In the genomic region with DNA sequence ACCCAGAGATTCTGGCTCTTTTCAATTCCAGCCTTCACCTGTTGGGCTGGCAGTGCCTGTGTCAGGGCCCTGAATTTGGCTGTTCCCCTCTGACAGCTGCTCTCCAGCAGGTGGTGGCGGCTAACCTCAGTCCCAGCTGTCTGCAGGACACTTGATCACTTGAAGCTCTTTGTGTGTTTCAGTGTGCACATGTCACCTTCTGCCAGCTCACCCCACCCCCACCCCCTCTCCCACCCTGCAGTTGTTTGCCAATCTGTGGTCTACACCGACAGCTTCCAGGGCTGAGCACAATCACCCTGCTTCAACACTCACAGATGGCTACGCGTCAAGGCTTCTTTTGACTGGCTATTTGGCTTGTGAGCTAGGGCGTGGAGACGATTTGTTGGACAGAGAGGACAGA, we compare ENCODE assay signal across 9 mouse cellular contexts.
DNase-seq lines count a peak whose midpoint lies in the region; ATAC-seq and TF ChIP-seq lines count a peak whose summit lies in the region.
"Had no signal": no experiment of that assay in that cellular context is flagged by ENCODE, and none has a peak within 500 bp of the region (broad histone marks: within the 10 kb centered on the region; RNA-seq: fewer than 3 reads in every experiment).

No protein-coding gene starts in this region.

- H3K9me3 ChIP-seq in CH12.LX (replicated peaks; ENCODE audit: low read length) = no peaks in the 10 kb centered on the region
- no peaks in the 10 kb centered on the region for H3K9me3 ChIP-seq in forebrain, embryonic 15.5 days
- no peaks in the 10 kb centered on the region for H3K9me3 ChIP-seq in midbrain, embryonic 10.5 days (replicated peaks)
- H3K9me3 ChIP-seq: limb, embryonic 12.5 days had no signal

- peak; percentile 39 for DNase-seq in CH12.LX (ENCODE audit: extremely low read depth)
- peak; percentile 67 for DNase-seq in midbrain, embryonic 10.5 days (ENCODE audit: low spot score)
- peak; percentile 52 for DNase-seq in thymus, postnatal 25 days
- DNase-seq in kidney, postnatal 14 days = no peak
- no peak for DNase-seq in left cerebral cortex, adult 18-20 months (ENCODE audit: low spot score in 2 of 2)

- H3K4me2 ChIP-seq in CH12.LX (ENCODE audit: insufficient read depth, low read depth, poor library complexity, severe bottlenecking) = no peak overlapping the region; the same call in 1 of the 2 replicates
- no peak overlapping the region for H3K4me2 ChIP-seq in forebrain, embryonic 15.5 days (replicated peaks)
- H3K4me2 ChIP-seq: limb, embryonic 12.5 days had no signal

- no peak for TF ChIP-seq EP300 in CH12.LX (IDR thresholded peaks at IDR 0.05; ENCODE audit: low read length)

- H3K4me3 ChIP-seq in CH12.LX (replicated peaks in 1 of 3; ENCODE audit: low read depth in 2 of 3, low read length in 2 of 3, poor library complexity in 1 of 3) = no peak overlapping the region
- H3K4me3 ChIP-seq in forebrain, embryonic 15.5 days = no peak overlapping the region
- H3K4me3 ChIP-seq in midbrain, embryonic 10.5 days = no peak overlapping the region
- H3K4me3 ChIP-seq: limb, embryonic 12.5 days had no signal

- 50% methylated on average over 6 of the region's 6 CpGs for WGBS in forebrain, embryonic 15.5 days
- WGBS in midbrain, embryonic 10.5 days = 46% methylated on average over 6 of the region's 6 CpGs

- peak in 1 of 2 experiments; percentile 38; a peak in 2 of 4 replicates for TF ChIP-seq CTCF in CH12.LX (conservative IDR thresholded peaks at IDR 0.05 in 1 of 2, IDR thresholded peaks at IDR 0.05 in 1 of 2; ENCODE audit: low read depth in 2 of 2, low read length in 2 of 2)

- peak; percentile 94 for ATAC-seq in cerebellum, adult (ENCODE audit: insufficient number of reproducible peaks, low FRiP score, low TSS enrichment)
- peak; percentile 83 for ATAC-seq in forebrain, embryonic 15.5 days (replicated peaks)
- ATAC-seq in activated CD4-positive, CD25-positive, alpha-beta regulatory T cell, adult 4 months = no peak

- TF ChIP-seq POLR2A in CH12.LX (IDR thresholded peaks at IDR 0.05; ENCODE audit: low read depth, low read length) = no peak

- in situ Hi-C loops in CH12.LX (cut with MboI; ENCODE audit: low pct_ligation_motif_present, low pct_unique_long_range_greater_than_20kb, low sequenced_read_pairs) = loop anchor here (25.0 kb wide), 2 partner anchors 309 to 434 kb away; no protein-coding TSS in a partner anchor

- H3K27me3 ChIP-seq in CH12.LX (replicated peaks) = no peaks in the 10 kb centered on the region
- no peaks in the 10 kb centered on the region for H3K27me3 ChIP-seq in forebrain, embryonic 15.5 days
- peaks cover 95% of the 10 kb centered on the region for H3K27me3 ChIP-seq in midbrain, embryonic 10.5 days (ENCODE audit: low read depth, poor library complexity, severe bottlenecking)

- dilution Hi-C loops in CH12.LX (cut with MboI; ENCODE audit: extremely low pct_ligation_motif_present, extremely low pct_unique_long_range_greater_than_20kb, low sequenced_read_pairs) = no loop called here

- no peak overlapping the region for H3K27ac ChIP-seq in CH12.LX (ENCODE audit: insufficient read depth, low read depth)
- peak overlapping the region; percentile 62 for H3K27ac ChIP-seq in forebrain, embryonic 15.5 days (replicated peaks)
- peak overlapping the region; percentile 82 for H3K27ac ChIP-seq in midbrain, embryonic 10.5 days (replicated peaks)
- H3K27ac ChIP-seq: limb, embryonic 12.5 days had no signal

- peak; percentile 43 for TF ChIP-seq RAD21 in CH12.LX (IDR thresholded peaks at IDR 0.05; ENCODE audit: low read depth, low read length)

- no peaks in the 10 kb centered on the region for H3K36me3 ChIP-seq in CH12.LX (replicated peaks in 1 of 2; ENCODE audit: control insufficient read depth in 1 of 2, insufficient read depth in 1 of 2, low read length in 1 of 2)
- H3K36me3 ChIP-seq in forebrain, embryonic 15.5 days = no peaks in the 10 kb centered on the region
- H3K36me3 ChIP-seq in midbrain, embryonic 10.5 days = no peaks in the 10 kb centered on the region
- H3K36me3 ChIP-seq: limb, embryonic 12.5 days had no signal

- H3K9ac ChIP-seq in CH12.LX (ENCODE audit: insufficient read depth, low read depth) = 0 out of 2 replicates have a peak overlapping the region, but pooled peaks have one; percentile 19
- no peak overlapping the region for H3K9ac ChIP-seq in forebrain, embryonic 15.5 days (replicated peaks)
- H3K9ac ChIP-seq: limb, embryonic 12.5 days had no signal

- H3K4me1 ChIP-seq in CH12.LX (ENCODE audit: control insufficient read depth in 1 of 2, insufficient read depth in 2 of 2) = peaks cover 5 to 24% of the 10 kb centered on the region in 2 experiments; a peak in 2 of 4 replicates
- H3K4me1 ChIP-seq in forebrain, embryonic 15.5 days = peaks cover 4% of the 10 kb centered on the region
- peaks cover 64% of the 10 kb centered on the region for H3K4me1 ChIP-seq in midbrain, embryonic 10.5 days
- H3K4me1 ChIP-seq: limb, embryonic 12.5 days had no signal

- H3K79me2 ChIP-seq in CH12.LX (replicated peaks; ENCODE audit: control insufficient read depth, extremely low read depth, insufficient read depth, poor library complexity, severe bottlenecking) = no peaks in the 10 kb centered on the region

TF ChIP-seq in CH12.LX, 34 proteins besides CTCF, POLR2A, EP300 and RAD21:
- TF ChIP-seq UBTF (IDR thresholded peaks at IDR 0.05; ENCODE audit: low read depth, low read length) = no peak
- no peak for TF ChIP-seq ZMIZ1 (IDR thresholded peaks at IDR 0.05; ENCODE audit: low read depth, low read length)
- TF ChIP-seq ZKSCAN1 (IDR thresholded peaks at IDR 0.05; ENCODE audit: borderline replicate concordance, low read depth, low read length) = no peak
- TF ChIP-seq POLR2AphosphoS2 (IDR thresholded peaks at IDR 0.05; ENCODE audit: low read depth, low read length) = no peak
- TF ChIP-seq JUN (IDR thresholded peaks at IDR 0.05; ENCODE audit: insufficient read depth, low read depth, low read length) = no peak
- TF ChIP-seq CHD1 (IDR thresholded peaks at IDR 0.05; ENCODE audit: low read depth, low read length) = no peak
- TF ChIP-seq SMC3 (IDR thresholded peaks at IDR 0.05; ENCODE audit: low read depth, low read length) = peak; percentile 29
- TF ChIP-seq MAFK (IDR thresholded peaks at IDR 0.05; ENCODE audit: insufficient replicate concordance, low read length) = no peak
- no peak for TF ChIP-seq NELFE (IDR thresholded peaks at IDR 0.05; ENCODE audit: low read depth, low read length)
- no peak for TF ChIP-seq USF1 (IDR thresholded peaks at IDR 0.05; ENCODE audit: low read depth, low read length)
- TF ChIP-seq MAX (IDR thresholded peaks at IDR 0.05; ENCODE audit: low read length) = 0 out of 2 replicates have a peak, but pooled peaks have one; percentile 40
- no peak for TF ChIP-seq ZC3H11A (IDR thresholded peaks at IDR 0.05; ENCODE audit: low read depth, low read length)
- no peak for TF ChIP-seq ELF1 (IDR thresholded peaks at IDR 0.05; ENCODE audit: low read depth, low read length)
- TF ChIP-seq ETS1 (conservative IDR thresholded peaks at IDR 0.05; ENCODE audit: low read depth, low read length) = peak; percentile 39; the same call in 1 of the 2 replicates
- TF ChIP-seq MXI1 (IDR thresholded peaks at IDR 0.05; ENCODE audit: low read depth, low read length) = no peak
- TF ChIP-seq IRF4 (IDR thresholded peaks at IDR 0.05; ENCODE audit: low read depth, low read length) = no peak
- no peak for TF ChIP-seq CHD2 (IDR thresholded peaks at IDR 0.05; ENCODE audit: low read length)
- no peak for TF ChIP-seq KAT2A (IDR thresholded peaks at IDR 0.05; ENCODE audit: insufficient replicate concordance, low read length)
- no peak for TF ChIP-seq RCOR1 (conservative IDR thresholded peaks at IDR 0.05; ENCODE audit: low read depth, low read length)
- TF ChIP-seq BHLHE40 (IDR thresholded peaks at IDR 0.05; ENCODE audit: low read depth, low read length) = no peak; the same call in 1 of the 2 replicates
- TF ChIP-seq SIN3A (IDR thresholded peaks at IDR 0.05; ENCODE audit: low read length) = no peak
- TF ChIP-seq MEF2A (IDR thresholded peaks at IDR 0.05; ENCODE audit: borderline replicate concordance, low read depth, low read length) = no peak
- no peak for TF ChIP-seq USF2 (conservative IDR thresholded peaks at IDR 0.05; ENCODE audit: low read depth, low read length)
- no peak for TF ChIP-seq TBP (conservative IDR thresholded peaks at IDR 0.05; ENCODE audit: low read depth, low read length)
- TF ChIP-seq PAX5 (IDR thresholded peaks at IDR 0.05; ENCODE audit: low read length) = no peak
- TF ChIP-seq E2F4 (IDR thresholded peaks at IDR 0.05; ENCODE audit: insufficient replicate concordance, low read depth, low read length) = no peak
- peak; percentile 58; the same call in 1 of the 2 replicates for TF ChIP-seq TCF12 (IDR thresholded peaks at IDR 0.05; ENCODE audit: low read depth, low read length)
- no peak for TF ChIP-seq HCFC1 (IDR thresholded peaks at IDR 0.05; ENCODE audit: low read depth, low read length)
- no peak for TF ChIP-seq NRF1 (IDR thresholded peaks at IDR 0.05; ENCODE audit: low read depth, low read length)
- no peak for TF ChIP-seq ZNF384 (IDR thresholded peaks at IDR 0.05; ENCODE audit: low read depth, low read length)
- no peak for TF ChIP-seq JUND (conservative IDR thresholded peaks at IDR 0.05; ENCODE audit: low read depth, low read length)
- TF ChIP-seq MAZ (IDR thresholded peaks at IDR 0.05; ENCODE audit: low read depth, low read length) = no peak
- TF ChIP-seq MYC (IDR thresholded peaks at IDR 0.05; ENCODE audit: low read depth, low read length) = 0 out of 2 replicates have a peak, but pooled peaks have one; percentile 36
- TF ChIP-seq GABPA (IDR thresholded peaks at IDR 0.05; ENCODE audit: insufficient replicate concordance, low read depth, low read length) = no peak
TF ChIP-seq in CH12.LX: peak in this region for 5.

Comparison
In these comparisons a context has a peak if more than half of its experiments do, and no peak if none do; other contexts are left out.
1. DNase-seq: peak in CH12.LX (single experiment), midbrain, embryonic 10.5 days (single experiment) and thymus, postnatal 25 days (single experiment); none in kidney, postnatal 14 days (single experiment) and left cerebral cortex, adult 18-20 months (0 of 2).